Mouse (Mus musculus) hindbrain, embryonic 11.5 days (tissue): ENCODE results near the gene Ccdc117. TPM values are rescaled to one million over a fixed set of nuclear protein-coding genes. Genes with fewer than 3 reads are reported as not detected.
"Not testable (repeated sequence)": the region's sequence is repeated elsewhere in the genome, so short reads cannot be mapped to it uniquely, and the experiment has no call there.

Experiments used
- ATAC-seq: fragments of 200-750 bp; cut with Nextera tagmentation; 2 replicates; pipeline ENCODE4 v1.8.0; 2017; ENCODE audit warnings: mild to moderate bottlenecking, moderate TSS enrichment, moderate library complexity; ENCODE audit not compliant: low FRiP score
- DNase-seq: peaks from one replicate; pipeline ENCODE4 v3.0.0-alpha.2; 2015; ENCODE audit warnings: low spot score
- H3K27ac ChIP-seq: fragments of 300-500 bp; sonication (generic); 2 replicates; pipeline ENCODE4 v1.5.1; 2014; ENCODE audit warnings: mild to moderate bottlenecking, low read depth, low read length
- H3K27me3 ChIP-seq: fragments of 300-500 bp; sonication (generic); 2 replicates; pipeline ENCODE4 v1.6.1; 2014; ENCODE audit warnings: mild to moderate bottlenecking, low read length, moderate library complexity, mixed read lengths; ENCODE audit not compliant: control insufficient read depth, insufficient read depth
- H3K36me3 ChIP-seq: fragments of 300-500 bp; sonication (generic); 2 replicates; pipeline ENCODE4 v1.6.1; 2014; ENCODE audit warnings: mild to moderate bottlenecking, low read length, moderate library complexity, mixed read lengths; ENCODE audit not compliant: control insufficient read depth, insufficient read depth
- H3K4me1 ChIP-seq: fragments of 300-500 bp; sonication (generic); replicated peaks from 2 replicates; pipeline ENCODE4 v1.6.1; 2014; ENCODE audit warnings: low read length, mixed read lengths; ENCODE audit not compliant: control insufficient read depth, insufficient read depth
- H3K4me2 ChIP-seq: fragments of 300-500 bp; sonication (generic); replicated peaks from 2 replicates; pipeline ENCODE4 v1.6.1; 2014; ENCODE audit warnings: mild to moderate bottlenecking, low read depth, low read length
- H3K4me3 ChIP-seq: fragments of 300-500 bp; sonication (generic); 2 replicates; pipeline ENCODE4 v1.5.1; 2014; ENCODE audit warnings: low read depth, low read length
- H3K9ac ChIP-seq: fragments of 300-500 bp; sonication (generic); 2 replicates; pipeline ENCODE4 v1.6.1; 2014; ENCODE audit warnings: low read depth, low read length
- H3K9me3 ChIP-seq: fragments of 300-500 bp; sonication (generic); 2 replicates; pipeline ENCODE4 v1.6.1; 2016; ENCODE audit warnings: low read length; ENCODE audit not compliant: control insufficient read depth
- WGBS: fragments of 180-500 bp; shearing (Covaris S2); extraction: QIAGEN DNeasy Blood & Tissue Kit; methylation state at CpG from one replicate; pipeline ENCODE4 v1.1.7; 2014; 5-methylcytosine and 5-hydroxymethylcytosine counted together
- polyA plus RNA-seq: library from polyadenylated mRNA; unstranded; fragments of >200 nt; fragmentation: Nextera tagmentation; extraction: Ambion mirVana; gene quantifications from 2 replicates; pipeline ENCODE4 v1.2.1, GENCODE M21; 2014

Gene Ccdc117
- polyA plus RNA-seq, 1 experiment from 2014 or later, result 21.3 TPM

- 63% methylated on average over 6 of the region's 6 CpGs for WGBS
- ATAC-seq, result no peak
- Histone ChIP-seq H3K9ac (no peak overlapping the region), H3K36me3 (no peaks in the 10 kb centered on the region), H3K4me2 (no peak overlapping the region), H3K27ac (no peak overlapping the region), H3K9me3 (no peaks in the 10 kb centered on the region), H3K4me1 (no peaks in the 10 kb centered on the region), H3K4me3 (no peak overlapping the region), H3K27me3 (no peaks in the 10 kb centered on the region)
- DNase-seq, result no peak
Measured at GRCm38 (mm10) chr11:5563898-5564297, 21.9 kb upstream of the Ccdc117 start.

GRCm38 (mm10) chr11:5562625-5563268 lies 20.8 kb upstream of the Ccdc117 start:
- 27% methylated on average over 9 of the region's 9 CpGs for WGBS
- Histone ChIP-seq H3K4me1 (no peaks in the 10 kb centered on the region), H3K36me3 (no peaks in the 10 kb centered on the region), H3K9ac (no peak overlapping the region), H3K4me3 (no peak overlapping the region), H3K27ac (no peak overlapping the region), H3K9me3 (no peaks in the 10 kb centered on the region), H3K4me2 (no peak overlapping the region), H3K27me3 (no peaks in the 10 kb centered on the region)
- DNase-seq, result peak; percentile 39
- ATAC-seq, result peak; percentile 33; the same call in 1 of the 2 replicates

GRCm38 (mm10) chr11:5560273-5560672 lies 18.3 kb upstream of the Ccdc117 start:
- Histone ChIP-seq H3K9me3 (no peaks in the 10 kb centered on the region), H3K4me1 (no peaks in the 10 kb centered on the region), H3K4me3 (no peak overlapping the region), H3K4me2 (no peak overlapping the region), H3K27ac (no peak overlapping the region), H3K36me3 (no peaks in the 10 kb centered on the region), H3K27me3 (no peaks in the 10 kb centered on the region), H3K9ac (no peak overlapping the region)
- ATAC-seq (no peak), DNase-seq (no peak)
- WGBS, result 91% methylated on average over 3 of the region's 3 CpGs

GRCm38 (mm10) chr11:5551931-5552330 lies 9.9 kb upstream of the Ccdc117 start:
- Histone ChIP-seq H3K4me1 (no peaks in the 10 kb centered on the region), H3K36me3 (no peaks in the 10 kb centered on the region), H3K4me3 (no peak overlapping the region), H3K27me3 (no peaks in the 10 kb centered on the region), H3K4me2 (no peak overlapping the region), H3K9ac (no peak overlapping the region), H3K9me3 (no peaks in the 10 kb centered on the region), H3K27ac (no peak overlapping the region)
- DNase-seq, result no peak
- no peak for ATAC-seq
- WGBS, result 74% methylated on average over 1 of the region's 1 CpGs

- 86% methylated on average over 5 of the region's 5 CpGs for WGBS
- Histone ChIP-seq H3K4me3 (no peak overlapping the region), H3K9me3 (no peaks in the 10 kb centered on the region), H3K27ac (no peak overlapping the region), H3K4me2 (no peak overlapping the region), H3K27me3 (no peaks in the 10 kb centered on the region), H3K4me1 (no peaks in the 10 kb centered on the region), H3K9ac (no peak overlapping the region), H3K36me3 (no peaks in the 10 kb centered on the region)
- ATAC-seq, result no peak
- DNase-seq, result no peak
Measured at GRCm38 (mm10) chr11:5551430-5551829, 9.4 kb upstream of the Ccdc117 start.

GRCm38 (mm10) chr11:5546693-5547092 lies 4.7 kb upstream of the Ccdc117 start:
- H3K36me3 ChIP-seq, result no peaks in the 10 kb centered on the region
- WGBS, result 91% methylated on average over 3 of the region's 3 CpGs
- no peaks in the 10 kb centered on the region for H3K4me1 ChIP-seq
- H3K9me3 ChIP-seq, result no peaks in the 10 kb centered on the region
- DNase-seq (no peak), ATAC-seq (no peak)
- no peak overlapping the region for H3K27ac ChIP-seq
- no peak overlapping the region for H3K9ac ChIP-seq
- H3K27me3 ChIP-seq, result no peaks in the 10 kb centered on the region
- no peak overlapping the region for H3K4me3 ChIP-seq
- no peak overlapping the region for H3K4me2 ChIP-seq

- no peak for ATAC-seq
- 79% methylated on average over 4 of the region's 4 CpGs for WGBS
- no peak overlapping the region for H3K27ac ChIP-seq
- H3K9ac ChIP-seq, result no peak overlapping the region
- H3K27me3 ChIP-seq, result no peaks in the 10 kb centered on the region
- H3K36me3 ChIP-seq, result no peaks in the 10 kb centered on the region
- no peaks in the 10 kb centered on the region for H3K9me3 ChIP-seq
- no peak for DNase-seq
- H3K4me1 ChIP-seq, result no peaks in the 10 kb centered on the region
- no peak overlapping the region for H3K4me3 ChIP-seq
- no peak overlapping the region for H3K4me2 ChIP-seq
Measured at GRCm38 (mm10) chr11:5545457-5545856, 3.5 kb upstream of the Ccdc117 start.

- ATAC-seq, H3K9ac ChIP-seq: not testable (repeated sequence)
- 95% methylated on average over 1 of the region's 1 CpGs for WGBS
Measured at GRCm38 (mm10) chr11:5544709-5545108, 2.7 kb upstream of the Ccdc117 start.

GRCm38 (mm10) chr11:5543281-5543680 lies 1.3 kb upstream of the Ccdc117 start:
- Histone ChIP-seq H3K9me3 (no peaks in the 10 kb centered on the region), H3K4me1 (no peaks in the 10 kb centered on the region), H3K4me2 (no peak overlapping the region), H3K4me3 (no peak overlapping the region), H3K9ac (no peak overlapping the region), H3K27ac (no peak overlapping the region), H3K36me3 (no peaks in the 10 kb centered on the region), H3K27me3 (no peaks in the 10 kb centered on the region)
- 81% methylated on average over 1 of the region's 1 CpGs for WGBS
- ATAC-seq, result no peak
- DNase-seq, result no peak

More at GRCm38 (mm10) chr11:5544709-5545108, 2.7 kb upstream of the Ccdc117 start:
- H3K27ac ChIP-seq, DNase-seq, H3K4me2 ChIP-seq, H3K4me3 ChIP-seq, H3K27me3 ChIP-seq, H3K9me3 ChIP-seq, H3K4me1 ChIP-seq, H3K36me3 ChIP-seq: not testable (repeated sequence)
